Mouse (Mus musculus): Measurements from ENCODE around the gene Fxyd1. TPM values are rescaled to one million over a fixed set of nuclear protein-coding genes. Genes with fewer than 3 reads are reported as not detected.

The Fxyd1 gene
- total RNA-seq, 4 experiments from 2014 or later, result 556 to 826 (median 679) TPM

DNA sequence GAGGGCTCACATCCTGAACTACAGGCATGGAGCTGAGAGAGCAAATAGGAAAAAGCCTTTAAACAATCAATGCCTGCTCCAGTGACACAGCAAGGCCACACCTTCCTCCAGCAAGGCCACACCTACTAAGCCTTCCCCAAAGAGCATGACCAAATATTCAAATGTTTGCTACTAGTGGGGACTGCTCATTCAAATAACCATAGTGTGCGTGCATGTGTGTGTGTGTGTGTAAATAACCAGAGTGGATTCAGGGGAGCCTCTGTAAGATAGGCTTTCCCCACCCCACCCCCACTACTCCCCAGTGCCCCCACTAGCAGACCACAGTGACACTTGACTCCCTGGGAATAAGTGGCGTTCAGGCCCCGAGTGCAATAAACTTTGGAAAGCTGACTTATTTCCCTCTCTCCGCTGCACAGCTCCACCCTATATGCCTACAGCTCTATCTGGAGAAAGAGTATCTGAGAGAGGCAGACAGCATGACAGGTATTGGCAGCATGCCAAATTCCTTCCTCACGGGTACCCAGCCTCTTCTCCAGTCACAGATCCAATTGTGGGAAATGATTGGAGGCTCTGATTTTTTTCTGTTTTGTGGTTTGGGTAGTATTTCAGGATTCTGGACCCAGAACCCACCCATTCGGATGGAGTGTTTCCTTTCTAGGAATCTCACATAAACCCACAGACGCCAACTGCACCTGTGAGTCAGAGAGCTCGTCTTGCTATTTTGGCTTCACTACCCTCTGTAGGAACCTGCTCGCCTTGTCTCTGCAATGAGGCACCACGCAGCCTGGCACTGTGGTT lies 39.7 kb downstream of the Fxyd1 start:
- DNase-seq (ENCODE audit: low spot score in 2 of 2), result no peak

DNA sequence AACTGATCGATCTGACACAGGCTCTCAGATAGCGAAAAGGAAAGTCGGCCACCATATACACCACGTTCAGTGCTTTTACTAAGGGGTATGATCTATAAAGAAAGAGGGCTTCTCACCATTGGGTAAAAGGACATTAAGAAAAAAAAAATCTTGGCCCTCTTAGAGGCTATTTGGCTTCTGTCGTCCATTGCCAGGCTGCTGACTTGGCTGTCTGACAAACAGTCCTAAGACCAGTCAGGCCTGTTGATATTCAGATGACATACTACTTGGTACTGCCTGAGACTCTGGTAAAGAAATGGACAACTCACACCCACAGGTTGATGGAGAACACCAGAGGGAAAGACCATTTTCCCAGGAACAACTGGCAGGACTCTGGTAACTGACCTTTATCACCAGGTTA lies 44.0 kb downstream of the Fxyd1 start:
- no peak for DNase-seq (ENCODE audit: low spot score in 2 of 2)

DNA sequence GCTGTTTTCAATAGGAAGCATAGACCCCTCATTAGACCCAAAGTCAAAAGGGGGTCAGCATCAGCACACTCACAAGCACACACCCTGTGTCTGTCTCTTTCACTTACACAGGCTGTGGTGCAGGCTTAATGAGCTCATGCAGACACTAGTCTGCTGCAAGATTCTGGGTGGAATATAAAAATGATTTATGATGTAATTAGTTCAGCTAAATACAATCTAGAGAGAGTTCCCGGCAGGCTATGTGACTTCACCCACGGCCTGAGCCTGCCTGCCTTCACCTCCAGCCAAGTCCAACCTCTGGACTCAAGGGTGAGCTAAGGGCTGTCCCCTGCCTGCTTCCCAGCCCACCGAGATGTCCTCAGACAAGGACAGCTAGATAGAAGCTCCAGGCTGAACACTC lies 48.1 kb downstream of the Fxyd1 start:
- DNase-seq (ENCODE audit: low spot score in 2 of 2), result no peak

- DNase-seq (ENCODE audit: low spot score in 2 of 2), result no peak
These were observed 48.8 kb downstream of the Fxyd1 start for GRCm38 (mm10) chr7:31008175-31008574.

DNA sequence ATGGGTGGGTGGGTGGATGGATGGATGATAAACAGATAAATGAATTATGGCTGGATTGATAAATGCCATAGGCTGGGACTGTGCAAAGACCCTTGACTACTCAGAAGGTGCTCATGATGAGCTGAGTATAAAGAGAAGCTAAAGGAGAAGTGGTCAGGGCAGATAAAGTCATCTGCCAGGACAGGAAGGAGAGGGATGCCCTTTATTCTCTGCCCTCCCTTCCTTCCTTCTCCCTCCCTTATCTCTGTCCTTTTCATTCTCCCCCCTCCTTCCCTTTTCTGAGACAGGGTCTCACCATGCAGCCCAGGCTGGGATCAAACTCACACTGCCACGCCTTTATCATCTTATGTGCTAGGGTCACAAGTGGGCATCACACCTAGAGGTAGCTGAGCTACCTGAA lies 49.2 kb downstream of the Fxyd1 start:
- no peak for DNase-seq (ENCODE audit: low spot score in 2 of 2)

GRCm38 (mm10) chr7:31002650-31003049 lies 54.3 kb downstream of the Fxyd1 start:
- no peak for DNase-seq (ENCODE audit: low spot score in 2 of 2)

Small RNAs within 50 kb of the gene (microRNA-seq; reads per million reads assigned to microRNA genes)
- not detected for gene Mir7050

Other genes starting within 250 kb of the Fxyd1 start
- 1 to 10 TPM in 2 of 4 experiments, under 1 TPM in 1, not detected in 1; 0.21 to 1.2 (median 1.2) TPM for gene Ffar2, start 233.4 kb downstream of the Fxyd1 start, total RNA-seq (2022)
- gene Ffar3, start 201.0 kb downstream of the Fxyd1 start, total RNA-seq (2022), result not detected
- gene Ffar1, start 195.6 kb downstream of the Fxyd1 start, total RNA-seq (2022), result not detected
- gene Cd22, start 176.9 kb downstream of the Fxyd1 start, total RNA-seq (2022), result not detected
- under 1 TPM in 3 of 4 experiments, not detected in 1; 0.47 to 0.65 (median 0.56) TPM for gene Mag, start 142.3 kb downstream of the Fxyd1 start, total RNA-seq (2022)
- not detected for gene Hamp2, start 132.5 kb downstream of the Fxyd1 start, total RNA-seq (2022)
- under 1 TPM in 1 of 4 experiments, not detected in 3; 0.86 TPM for gene Hamp, start 113.2 kb downstream of the Fxyd1 start, total RNA-seq (2022)
- 10 to 100 TPM; 75.5 to 96.0 (median 89.5) TPM for gene Usf2, start 100.4 kb downstream of the Fxyd1 start, total RNA-seq (2022)
- under 1 TPM in 3 of 4 experiments, not detected in 1; 0.29 to 0.56 (median 0.54) TPM for gene Lsr, start 83.7 kb downstream of the Fxyd1 start, total RNA-seq (2022)
- gene Fam187b, start 83.4 kb downstream of the Fxyd1 start, total RNA-seq (2022), result under 1 TPM in 1 of 4 experiments, not detected in 3; 0.19 TPM
- 1 to 10 TPM; 4.7 to 8.7 (median 6.1) TPM for gene Fxyd5, start 14.7 kb downstream of the Fxyd1 start, total RNA-seq (2022)
- 1 to 10 TPM in 2 of 4 experiments, under 1 TPM in 1, not detected in 1; 0.99 to 1.3 (median 1.3) TPM for gene Fxyd7, start 5.7 kb downstream of the Fxyd1 start, total RNA-seq (2022)
- 1 to 10 TPM; 1.4 to 3.5 (median 2.3) TPM for gene Lgi4, start 2.1 kb upstream of the Fxyd1 start, total RNA-seq (2022)
- 1 to 10 TPM in 2 of 4 experiments, under 1 TPM in 2; 0.77 to 1.3 (median 0.92) TPM for gene Fxyd3, start 19.5 kb upstream of the Fxyd1 start, total RNA-seq (2022)
- 10 to 100 TPM; 15.2 to 21.0 (median 17.7) TPM for gene Hpn, start 58.1 kb upstream of the Fxyd1 start, total RNA-seq (2022)
- gene Scn1b, start 69.8 kb upstream of the Fxyd1 start, total RNA-seq (2022), result 1,000 to 10,000 TPM in 1 of 4 experiments, 100 to 1,000 TPM in 3; 780 to 1,106 (median 929) TPM
- gene Gramd1a, start 98.7 kb upstream of the Fxyd1 start, total RNA-seq (2022), result 10 to 100 TPM; 30.7 to 40.2 (median 33.3) TPM
- not detected for gene Scgb2b2, start 233.3 kb upstream of the Fxyd1 start, total RNA-seq (2022)
- not detected for gene Scgb1b2, start 234.6 kb upstream of the Fxyd1 start, total RNA-seq (2022)

All from gastrocnemius, adult 8-10 months (tissue).